Mouse (Mus musculus): ENCODE measurements around the gene Olfr799. TPM values are rescaled to one million over a fixed set of nuclear protein-coding genes. Genes with fewer than 3 reads are reported as not detected.

Olfr799 gene
- total RNA-seq (2023; ENCODE audit: inconsistent age), result not detected in 4 replicates

GRCm38 (mm10) chr10:129637184-129637583, at the start of gene Olfr799:
Gene Olfr799, plus strand, starts transcription at chr10:129637484.

GRCm38 (mm10) chr10:129612470-129612869, 24.8 kb upstream of the Olfr799 start, which contains the start of gene Olfr796:
Gene Olfr796, minus strand, starts transcription at chr10:129612570.

GRCm38 (mm10) chr10:129627834-129628233, 9.4 kb upstream of the Olfr799 start, which contains the start of gene Olfr798:
Gene Olfr798, minus strand, starts transcription at chr10:129627934.

GRCm38 (mm10) chr10:129657394-129657793, 20.1 kb downstream of the Olfr799 start, which contains the start of gene Olfr800:
Gene Olfr800, plus strand, starts transcription at chr10:129657694.

GRCm38 (mm10) chr10:129673765-129674164, 36.5 kb downstream of the Olfr799 start, which contains the start of gene Olfr801:
Gene Olfr801, minus strand, starts transcription at chr10:129673865.

GRCm38 (mm10) chr10:129688069-129688468, 50.8 kb downstream of the Olfr799 start, which contains the start of gene Olfr802:
Gene Olfr802, minus strand, starts transcription at chr10:129688169.

GRCm38 (mm10) chr10:129694186-129694585, 56.9 kb downstream of the Olfr799 start, which contains the start of gene Olfr803:
Gene Olfr803, minus strand, starts transcription at chr10:129694286.

Other genes with a start within 250 kb of the Olfr799 start
- gene Olfr785, start 232.1 kb upstream of the Olfr799 start, total RNA-seq (2023; ENCODE audit: inconsistent age), result not detected in 4 replicates
- not detected in 4 replicates for gene Olfr786, start 210.2 kb upstream of the Olfr799 start, total RNA-seq (2023; ENCODE audit: inconsistent age)
- not detected in 4 replicates for gene Olfr787, start 175.6 kb upstream of the Olfr799 start, total RNA-seq (2023; ENCODE audit: inconsistent age)
- gene Olfr788, start 166.5 kb upstream of the Olfr799 start, total RNA-seq (2023; ENCODE audit: inconsistent age), result not detected in 4 replicates
- not detected in 4 replicates for gene Olfr789, start 152.7 kb upstream of the Olfr799 start, total RNA-seq (2023; ENCODE audit: inconsistent age)
- gene Olfr790, start 139.0 kb upstream of the Olfr799 start, total RNA-seq (2023; ENCODE audit: inconsistent age), result not detected in 4 replicates
- gene Olfr791, start 115.7 kb upstream of the Olfr799 start, total RNA-seq (2023; ENCODE audit: inconsistent age), result not detected in 4 replicates
- not detected in 4 replicates for gene Olfr792, start 98.3 kb upstream of the Olfr799 start, total RNA-seq (2023; ENCODE audit: inconsistent age)
- not detected in 4 replicates for gene Olfr794, start 69.8 kb upstream of the Olfr799 start, total RNA-seq (2023; ENCODE audit: inconsistent age)
- gene Olfr796, start 24.9 kb upstream of the Olfr799 start, total RNA-seq (2023; ENCODE audit: inconsistent age), result not detected in 4 replicates
- not detected in 4 replicates for gene Olfr798, start 9.6 kb upstream of the Olfr799 start, total RNA-seq (2023; ENCODE audit: inconsistent age)
- gene Olfr800, start 20.2 kb downstream of the Olfr799 start, total RNA-seq (2023; ENCODE audit: inconsistent age), result not detected in 4 replicates
- not detected in 4 replicates for gene Olfr801, start 36.4 kb downstream of the Olfr799 start, total RNA-seq (2023; ENCODE audit: inconsistent age)
- gene Olfr802, start 50.7 kb downstream of the Olfr799 start, total RNA-seq (2023; ENCODE audit: inconsistent age), result not detected in 4 replicates
- not detected in 4 replicates for gene Olfr803, start 56.8 kb downstream of the Olfr799 start, total RNA-seq (2023; ENCODE audit: inconsistent age)
- not detected in 4 replicates for gene Olfr804, start 65.7 kb downstream of the Olfr799 start, total RNA-seq (2023; ENCODE audit: inconsistent age)
- gene Olfr805, start 91.9 kb downstream of the Olfr799 start, total RNA-seq (2023; ENCODE audit: inconsistent age), result not detected in 4 replicates
- not detected in 4 replicates for gene Olfr806, start 104.4 kb downstream of the Olfr799 start, total RNA-seq (2023; ENCODE audit: inconsistent age)
- not detected in 4 replicates for gene Olfr807, start 120.3 kb downstream of the Olfr799 start, total RNA-seq (2023; ENCODE audit: inconsistent age)
- not detected in 4 replicates for gene Olfr808, start 128.0 kb downstream of the Olfr799 start, total RNA-seq (2023; ENCODE audit: inconsistent age)
- not detected in 4 replicates for gene Olfr809, start 137.2 kb downstream of the Olfr799 start, total RNA-seq (2023; ENCODE audit: inconsistent age)
- not detected in 4 replicates for gene Olfr810, start 157.4 kb downstream of the Olfr799 start, total RNA-seq (2023; ENCODE audit: inconsistent age)
- gene Olfr811, start 166.9 kb downstream of the Olfr799 start, total RNA-seq (2023; ENCODE audit: inconsistent age), result not detected in 4 replicates
- gene Olfr812, start 208.6 kb downstream of the Olfr799 start, total RNA-seq (2023; ENCODE audit: inconsistent age), result not detected in 4 replicates
- gene Olfr813, start 217.9 kb downstream of the Olfr799 start, total RNA-seq (2023; ENCODE audit: inconsistent age), result not detected in 4 replicates
- gene Olfr814, start 242.4 kb downstream of the Olfr799 start, total RNA-seq (2023; ENCODE audit: inconsistent age), result not detected in 4 replicates

Measured in B cell, adult (primary cell).